Mouse (Mus musculus) CD4-positive naive resting alpha-beta T cell, adult 57 days (primary cell): Measurements from ENCODE around the gene Ltk. TPM values are rescaled to one million over a fixed set of nuclear protein-coding genes. Genes with fewer than 3 reads are reported as not detected.

ENCODE experiments used
- total RNA-seq: library from RNA; stranded (reverse); gene quantifications from one replicate; pipeline ENCODE4 v1.2.4, GENCODE M21; 2023

Ltk gene
- total RNA-seq, result 1.2 TPM

GRCm38 (mm10) chr2:119760251-119760650, at the start of gene Ltk:
Ltk (minus strand) TSS chr2:119760431.

GRCm38 (mm10) chr2:119797279-119797783, 37.1 kb upstream of the Ltk start, which contains the start of gene Tyro3:
Tyro3 (plus strand) TSS chr2:119797733.

GRCm38 (mm10) chr2:119787206-119787883, 27.1 kb upstream of the Ltk start, which contains the start of gene Rpap1:
Rpap1 (minus strand) TSS chr2:119787537.

GRCm38 (mm10) chr2:119741581-119742411, 18.4 kb downstream of the Ltk start, which contains the start of gene Itpka:
Itpka (plus strand) TSS chr2:119742337.

Other genes with a start within 250 kb of the Ltk start
- gene Exd1, start 212.8 kb downstream of the Ltk start, total RNA-seq, result 0.24 TPM
- gene Chp1, start 212.7 kb downstream of the Ltk start, total RNA-seq, result 68.5 TPM
- 0.33 TPM for gene Nusap1, start 142.1 kb downstream of the Ltk start, total RNA-seq
- gene Oip5, start 142.0 kb downstream of the Ltk start, total RNA-seq, result 0.53 TPM
- 11.2 TPM for gene Ndufaf1, start 97.6 kb downstream of the Ltk start, total RNA-seq
- 65.7 TPM for gene Rtf1, start 85.4 kb downstream of the Ltk start, total RNA-seq
- not detected for gene Itpka, start 18.1 kb downstream of the Ltk start, total RNA-seq
- gene Rpap1, start 27.1 kb upstream of the Ltk start, total RNA-seq, result 32.4 TPM
- gene Tyro3, start 37.3 kb upstream of the Ltk start, total RNA-seq, result 6.6 TPM
- 104 TPM for gene Mga, start 136.8 kb upstream of the Ltk start, total RNA-seq
- gene Mapkbp1, start 212.3 kb upstream of the Ltk start, total RNA-seq, result 15.3 TPM